Mouse (Mus musculus): ENCODE measurements around the gene Efr3b. TPM values are rescaled to one million over a fixed set of nuclear protein-coding genes. Genes with fewer than 3 reads are reported as not detected.

Gene Efr3b
- not detected in 2 replicates for polyA plus RNA-seq (2012; ENCODE audit: insufficient read depth, insufficient read length, low replicate concordance, missing spikeins)

- Histone ChIP-seq H3K4me3 (ENCODE audit: insufficient read depth, low read depth, low read length) (peak within 1 kb of the TSS; percentile 74), H3K27ac (ENCODE audit: insufficient read depth, low read depth, low read length) (peak within 1 kb of the TSS; percentile 52), H3K4me1 (ENCODE audit: control insufficient read depth, insufficient read depth, low read length) (peaks cover 37% of the 10 kb centered on the region)
- no peak for TF ChIP-seq CTCF (IDR thresholded peaks at IDR 0.05; ENCODE audit: insufficient read depth, low read depth, low read length)
- no peak for TF ChIP-seq POLR2A (IDR thresholded peaks at IDR 0.05; ENCODE audit: insufficient read depth, low read depth, low read length)
- under 1% methylated on average over 78 of the region's 78 CpGs for WGBS
Measured at GRCm38 (mm10) chr12:4038061-4039041, at the start of gene Efr3b. Gene Efr3b (minus strand): TSS chr12:4038915.

GRCm38 (mm10) chr12:4083441-4083840 is 44.7 kb upstream of the Efr3b start:
- 18% methylated on average over 8 of the region's 8 CpGs for WGBS
- Histone ChIP-seq H3K4me1 (ENCODE audit: control insufficient read depth, insufficient read depth, low read length) (peaks cover 7% of the 10 kb centered on the region; the same call in 1 of the 2 replicates), H3K27ac (ENCODE audit: insufficient read depth, low read depth, low read length) (peak overlapping the region; percentile 42; the same call in 1 of the 2 replicates), H3K4me3 (ENCODE audit: insufficient read depth, low read depth, low read length) (no peak overlapping the region)
- TF ChIP-seq CTCF (IDR thresholded peaks at IDR 0.05; ENCODE audit: insufficient read depth, low read depth, low read length) (no peak), POLR2A (IDR thresholded peaks at IDR 0.05; ENCODE audit: insufficient read depth, low read depth, low read length) (no peak)

GRCm38 (mm10) chr12:4082132-4083001 is 43.7 kb upstream of the Efr3b start, which contains the start of gene Dnajc27:
Gene Dnajc27 (plus strand): TSS chr12:4082583.
- peak within 1 kb of the TSS; percentile 99 for H3K27ac ChIP-seq (ENCODE audit: insufficient read depth, low read depth, low read length)
- peak within 1 kb of the TSS; percentile 75 for H3K4me3 ChIP-seq (ENCODE audit: insufficient read depth, low read depth, low read length)
- peak; percentile 93 for TF ChIP-seq POLR2A (IDR thresholded peaks at IDR 0.05; ENCODE audit: insufficient read depth, low read depth, low read length)
- no peak for TF ChIP-seq CTCF (IDR thresholded peaks at IDR 0.05; ENCODE audit: insufficient read depth, low read depth, low read length)
- 5% methylated on average over 59 of the region's 59 CpGs for WGBS
- H3K4me1 ChIP-seq (ENCODE audit: control insufficient read depth, insufficient read depth, low read length), result peaks cover 7% of the 10 kb centered on the region; the same call in 1 of the 2 replicates

GRCm38 (mm10) chr12:4080311-4080710 is 41.6 kb upstream of the Efr3b start:
- 0% methylated on average over 2 of the region's 2 CpGs for WGBS
- H3K27ac ChIP-seq (ENCODE audit: insufficient read depth, low read depth, low read length), result no peak overlapping the region
- peaks cover 2% of the 10 kb centered on the region; the same call in 1 of the 2 replicates for H3K4me1 ChIP-seq (ENCODE audit: control insufficient read depth, insufficient read depth, low read length)
- no peak overlapping the region for H3K4me3 ChIP-seq (ENCODE audit: insufficient read depth, low read depth, low read length)
- no peak for TF ChIP-seq CTCF (IDR thresholded peaks at IDR 0.05; ENCODE audit: insufficient read depth, low read depth, low read length)
- TF ChIP-seq POLR2A (IDR thresholded peaks at IDR 0.05; ENCODE audit: insufficient read depth, low read depth, low read length), result no peak

GRCm38 (mm10) chr12:4078069-4078468 is 39.4 kb upstream of the Efr3b start:
- no peak for TF ChIP-seq POLR2A (IDR thresholded peaks at IDR 0.05; ENCODE audit: insufficient read depth, low read depth, low read length)
- TF ChIP-seq CTCF (IDR thresholded peaks at IDR 0.05; ENCODE audit: insufficient read depth, low read depth, low read length), result no peak
- Histone ChIP-seq H3K27ac (ENCODE audit: insufficient read depth, low read depth, low read length) (no peak overlapping the region), H3K4me1 (ENCODE audit: control insufficient read depth, insufficient read depth, low read length) (no peaks in the 10 kb centered on the region; the same call in 1 of the 2 replicates), H3K4me3 (ENCODE audit: insufficient read depth, low read depth, low read length) (no peak overlapping the region)
- whole genome bisulfite sequencing, result 63% methylated on average over 1 of the region's 1 CpGs

- Histone ChIP-seq H3K27ac (ENCODE audit: insufficient read depth, low read depth, low read length) (no peak overlapping the region), H3K4me3 (ENCODE audit: insufficient read depth, low read depth, low read length) (no peak overlapping the region), H3K4me1 (ENCODE audit: control insufficient read depth, insufficient read depth, low read length) (no peaks in the 10 kb centered on the region; the same call in 1 of the 2 replicates)
- no peak for TF ChIP-seq CTCF (IDR thresholded peaks at IDR 0.05; ENCODE audit: insufficient read depth, low read depth, low read length)
- TF ChIP-seq POLR2A (IDR thresholded peaks at IDR 0.05; ENCODE audit: insufficient read depth, low read depth, low read length), result no peak
Measured at GRCm38 (mm10) chr12:4076383-4076782, 37.7 kb upstream of the Efr3b start.

GRCm38 (mm10) chr12:4075407-4075806 is 36.7 kb upstream of the Efr3b start:
- no peak overlapping the region for H3K27ac ChIP-seq (ENCODE audit: insufficient read depth, low read depth, low read length)
- H3K4me3 ChIP-seq (ENCODE audit: insufficient read depth, low read depth, low read length), result no peak overlapping the region
- TF ChIP-seq POLR2A (IDR thresholded peaks at IDR 0.05; ENCODE audit: insufficient read depth, low read depth, low read length) (no peak), CTCF (IDR thresholded peaks at IDR 0.05; ENCODE audit: insufficient read depth, low read depth, low read length) (no peak)
- WGBS, result 46% methylated on average over 8 of the region's 8 CpGs
- no peaks in the 10 kb centered on the region; the same call in 1 of the 2 replicates for H3K4me1 ChIP-seq (ENCODE audit: control insufficient read depth, insufficient read depth, low read length)

GRCm38 (mm10) chr12:4071671-4072070 is 33.0 kb upstream of the Efr3b start:
- TF ChIP-seq POLR2A (IDR thresholded peaks at IDR 0.05; ENCODE audit: insufficient read depth, low read depth, low read length) (no peak), CTCF (IDR thresholded peaks at IDR 0.05; ENCODE audit: insufficient read depth, low read depth, low read length) (no peak)
- no peak overlapping the region for H3K4me3 ChIP-seq (ENCODE audit: insufficient read depth, low read depth, low read length)
- no peak overlapping the region for H3K27ac ChIP-seq (ENCODE audit: insufficient read depth, low read depth, low read length)
- WGBS, result 83% methylated on average over 9 of the region's 9 CpGs
- H3K4me1 ChIP-seq (ENCODE audit: control insufficient read depth, insufficient read depth, low read length), result peaks cover 2% of the 10 kb centered on the region

Data from olfactory bulb, adult 2 months (tissue).